Mouse (Mus musculus) liver, postnatal 0 days (tissue): ENCODE results near the gene Tas2r126.

Source experiments
- CTCF ChIP-seq: sonication (generic); IDR thresholded peaks from 2 replicates; pipeline ENCODE4 v1.5.1; 2016; ENCODE audit warnings: antibody characterized with exemption, low read depth
- EP300 ChIP-seq: IDR thresholded peaks from 2 replicates; pipeline ENCODE4 v1.6.1; 2016; ENCODE audit warnings: antibody characterized with exemption, low read depth, mild to moderate bottlenecking

- TF ChIP-seq EP300 = no peak
- TF ChIP-seq CTCF = no peak
Measured at GRCm38 (mm10) chr6:42465096-42465495, 30.8 kb downstream of the Tas2r126 start, which contains the start of gene Olfr458.
